Mouse (Mus musculus) bone marrow, adult 2 months (tissue): ENCODE measurements around the gene Unc13d. TPM values are rescaled to one million over a fixed set of nuclear protein-coding genes. Genes with fewer than 3 reads are reported as not detected.

Experiments used
- H3K27ac ChIP-seq: fragments of 200-500 bp; 2 replicates; pipeline ENCODE4 v1.5.1; 2012; ENCODE audit warnings: low read depth, mild to moderate bottlenecking, control low read depth, inconsistent platforms, low read length; ENCODE audit not compliant: control insufficient read depth, poor library complexity, insufficient read depth
- H3K4me1 ChIP-seq: fragments of 200-500 bp; 2 replicates; pipeline ENCODE4 v1.6.1; 2011; ENCODE audit warnings: low read length; ENCODE audit not compliant: control insufficient read depth, insufficient read depth
- H3K4me3 ChIP-seq: fragments of 200-500 bp; replicated peaks from 2 replicates; pipeline ENCODE3; 2011; ENCODE audit warnings: mild to moderate bottlenecking, low read depth, low read length, control low read depth; ENCODE audit not compliant: control insufficient read depth
- CTCF ChIP-seq: fragments of 200-500 bp; IDR thresholded peaks from 2 replicates; pipeline ENCODE4 v1.5.1; 2011; ENCODE audit warnings: low read length, control low read depth; ENCODE audit not compliant: control insufficient read depth, insufficient read depth
- POLR2A ChIP-seq: fragments of 200-500 bp; IDR thresholded peaks from 2 replicates; pipeline ENCODE4 v1.6.1; 2011; ENCODE audit warnings: low read depth, mild to moderate bottlenecking, control low read depth, low read length, borderline replicate concordance; ENCODE audit not compliant: control insufficient read depth
- WGBS: fragments of 180-500 bp; shearing (Covaris S2); methylation state at CpG from one replicate; pipeline ENCODE4 v1.1.7; 2018; 5-methylcytosine and 5-hydroxymethylcytosine counted together
- polyA plus RNA-seq: library from polyadenylated mRNA; stranded (reverse); fragments of >200 nt; gene quantifications from 2 replicates; pipeline ENCODE4 v1.2.4, GENCODE M21; 2011; ENCODE audit warnings: low replicate concordance; ENCODE audit not compliant: missing spikeins, insufficient read depth, insufficient read length

Unc13d gene
- polyA plus RNA-seq, 1 experiment: 63.0 TPM

GRCm38 (mm10) chr11:116087194-116088130 is 9.7 kb upstream of the Unc13d start:
- H3K4me3 ChIP-seq: peak overlapping the region; percentile 61
- H3K4me1 ChIP-seq: peaks cover 3% of the 10 kb centered on the region
- WGBS: 1% methylated on average over 31 of the region's 31 CpGs
- peak overlapping the region; percentile 80 for H3K27ac ChIP-seq
- TF ChIP-seq POLR2A (peak; percentile 80; the same call in 1 of the 2 replicates), CTCF (peak; percentile 87)

- WGBS: 3% methylated on average over 40 of the region's 43 CpGs
- peaks cover 3% of the 10 kb centered on the region for H3K4me1 ChIP-seq
- H3K4me3 ChIP-seq: peak within 1 kb of the TSS; percentile 91
- TF ChIP-seq CTCF (no peak), POLR2A (peak; percentile 92)
- peak within 1 kb of the TSS; percentile 96 for H3K27ac ChIP-seq
These were observed 8.8 kb upstream of the Unc13d start, which contains the start of gene Wbp2 for GRCm38 (mm10) chr11:116086258-116087193. TSS of gene Wbp2 (minus strand) at chr11:116086995.

DNA sequence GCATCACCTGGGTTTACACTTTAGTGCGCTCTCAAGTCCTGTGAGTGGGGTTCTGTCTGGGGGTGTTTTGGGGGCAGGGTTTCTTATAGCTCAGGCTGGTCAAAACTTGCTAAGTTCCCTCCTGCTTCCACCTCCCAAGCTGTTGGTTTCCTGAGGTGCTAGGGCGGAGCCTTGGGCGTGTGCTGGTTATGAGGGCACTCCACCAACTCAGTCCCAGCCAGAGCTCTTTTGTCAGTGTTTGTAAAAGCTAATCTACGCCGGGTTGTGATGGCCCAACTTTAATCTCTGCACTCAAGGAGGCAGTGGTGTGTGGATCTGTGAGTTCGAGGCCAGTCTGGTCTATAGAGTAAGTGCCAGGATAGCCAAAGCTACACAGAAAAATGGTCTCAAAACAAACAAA is 6.4 kb upstream of the Unc13d start:
- Histone ChIP-seq H3K4me1 (peaks cover 3% of the 10 kb centered on the region), H3K27ac (no peak overlapping the region), H3K4me3 (no peak overlapping the region)
- 58% methylated on average over 6 of the region's 6 CpGs for WGBS
- TF ChIP-seq POLR2A (no peak), CTCF (no peak)

DNA sequence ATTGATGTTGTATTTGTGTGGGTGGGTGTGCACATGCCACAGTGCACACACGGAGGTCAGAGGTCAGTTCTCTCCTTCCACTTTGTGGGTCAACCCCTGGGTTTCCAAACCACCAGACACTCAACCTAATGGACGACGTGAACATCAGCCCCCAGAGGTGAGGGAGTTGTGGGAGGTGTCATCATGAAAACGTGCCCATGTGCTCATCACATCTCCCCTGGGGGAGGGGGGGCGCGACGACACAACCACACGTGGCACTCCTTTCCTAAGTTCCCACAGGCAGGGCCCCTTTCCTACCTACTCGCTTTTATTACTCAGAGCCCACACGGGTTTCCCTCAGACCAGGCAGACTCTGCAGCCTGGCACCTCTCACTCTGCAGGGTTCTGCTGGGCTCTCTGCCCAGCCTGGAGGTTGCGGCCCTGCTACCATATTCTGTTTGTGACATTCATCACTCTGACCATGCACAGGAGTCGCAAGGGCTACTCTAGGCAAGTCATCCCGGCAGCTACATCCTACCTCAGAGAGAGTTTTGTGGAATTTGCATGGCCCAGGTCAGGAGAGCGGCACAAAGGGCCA is 5.4 kb upstream of the Unc13d start:
- TF ChIP-seq CTCF (no peak), POLR2A (no peak)
- no peak overlapping the region for H3K4me3 ChIP-seq
- 87% methylated on average over 14 of the region's 14 CpGs for WGBS
- peaks cover 3% of the 10 kb centered on the region for H3K4me1 ChIP-seq
- H3K27ac ChIP-seq: no peak overlapping the region

- 59% methylated on average over 6 of the region's 6 CpGs for WGBS
- H3K4me1 ChIP-seq: peaks cover 3% of the 10 kb centered on the region
- H3K4me3 ChIP-seq: no peak overlapping the region
- peak; percentile 87 for TF ChIP-seq CTCF
- no peak for TF ChIP-seq POLR2A
- no peak overlapping the region for H3K27ac ChIP-seq
These were observed 3.3 kb upstream of the Unc13d start for GRCm38 (mm10) chr11:116081081-116081480.

GRCm38 (mm10) chr11:116079511-116079910 is 1.8 kb upstream of the Unc13d start:
- TF ChIP-seq CTCF (no peak), POLR2A (no peak)
- H3K4me3 ChIP-seq: no peak overlapping the region
- H3K27ac ChIP-seq: no peak overlapping the region
- peaks cover 2% of the 10 kb centered on the region; the same call in 1 of the 2 replicates for H3K4me1 ChIP-seq
- 76% methylated on average over 10 of the region's 10 CpGs for WGBS

- H3K4me3 ChIP-seq: no peak overlapping the region
- peak overlapping the region; percentile 72 for H3K27ac ChIP-seq
- WGBS: 68% methylated on average over 10 of the region's 10 CpGs
- no peak for TF ChIP-seq CTCF
- no peak for TF ChIP-seq POLR2A
- peaks cover 2% of the 10 kb centered on the region; the same call in 1 of the 2 replicates for H3K4me1 ChIP-seq
These were observed 1.0 kb upstream of the Unc13d start for GRCm38 (mm10) chr11:116078676-116079320.

DNA sequence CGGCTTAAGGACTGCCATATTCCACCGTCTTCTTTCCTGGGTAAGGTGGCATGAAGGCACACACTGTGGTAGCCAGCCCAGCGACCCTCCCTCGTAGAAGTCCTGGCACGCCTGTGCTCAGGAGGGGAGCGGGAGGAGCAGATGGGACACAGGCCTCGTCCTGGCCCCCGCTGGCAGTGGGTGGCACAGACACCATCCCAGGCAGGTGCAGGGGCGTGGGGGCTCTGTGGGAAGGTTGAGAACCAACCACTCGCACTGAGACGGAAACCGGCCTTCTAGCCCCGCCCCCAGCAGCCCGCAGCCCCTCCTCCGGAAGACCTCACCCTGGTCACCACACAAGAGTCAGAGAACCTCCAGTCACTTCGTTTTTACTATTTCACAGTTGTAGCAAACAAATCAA is 460 bp upstream of the Unc13d start:
- H3K27ac ChIP-seq: peak overlapping the region; percentile 98
- H3K4me3 ChIP-seq: peak overlapping the region; percentile 71
- whole genome bisulfite sequencing: 3% methylated on average over 15 of the region's 16 CpGs
- H3K4me1 ChIP-seq: peaks cover 2% of the 10 kb centered on the region; the same call in 1 of the 2 replicates
- peak; percentile 95 for TF ChIP-seq POLR2A
- no peak for TF ChIP-seq CTCF
